Mouse (Mus musculus) megakaryocyte, adult 5-6 weeks (primary cell): ENCODE results near the gene Ppp1ca. TPM values are rescaled to one million over a fixed set of nuclear protein-coding genes. Genes with fewer than 3 reads are reported as not detected.

ENCODE experiments used
- ATAC-seq: 2 replicates; pipeline ENCODE4 v1.8.0; 2016; ENCODE audit warnings: mild to moderate bottlenecking, inconsistent platforms; ENCODE audit not compliant: poor library complexity, severe bottlenecking
- total RNA-seq, 2 experiments: library from RNA; stranded (forward) in 1 of 2; stranded (reverse) in 1 of 2; fragments of 153-499, 151-499 nt in 1 of 2; fragments of 221-1000, 200-1000 nt in 1 of 2; gene quantifications; 2 replicates each; pipeline versions ENCODE4 v1.2.3 to v1.2.4; 2015 to 2017

Gene Ppp1ca
- 496 and 536 TPM in 2 replicates for total RNA-seq (2015)
- 639 and 705 TPM in 2 replicates for total RNA-seq (2017)

DNA sequence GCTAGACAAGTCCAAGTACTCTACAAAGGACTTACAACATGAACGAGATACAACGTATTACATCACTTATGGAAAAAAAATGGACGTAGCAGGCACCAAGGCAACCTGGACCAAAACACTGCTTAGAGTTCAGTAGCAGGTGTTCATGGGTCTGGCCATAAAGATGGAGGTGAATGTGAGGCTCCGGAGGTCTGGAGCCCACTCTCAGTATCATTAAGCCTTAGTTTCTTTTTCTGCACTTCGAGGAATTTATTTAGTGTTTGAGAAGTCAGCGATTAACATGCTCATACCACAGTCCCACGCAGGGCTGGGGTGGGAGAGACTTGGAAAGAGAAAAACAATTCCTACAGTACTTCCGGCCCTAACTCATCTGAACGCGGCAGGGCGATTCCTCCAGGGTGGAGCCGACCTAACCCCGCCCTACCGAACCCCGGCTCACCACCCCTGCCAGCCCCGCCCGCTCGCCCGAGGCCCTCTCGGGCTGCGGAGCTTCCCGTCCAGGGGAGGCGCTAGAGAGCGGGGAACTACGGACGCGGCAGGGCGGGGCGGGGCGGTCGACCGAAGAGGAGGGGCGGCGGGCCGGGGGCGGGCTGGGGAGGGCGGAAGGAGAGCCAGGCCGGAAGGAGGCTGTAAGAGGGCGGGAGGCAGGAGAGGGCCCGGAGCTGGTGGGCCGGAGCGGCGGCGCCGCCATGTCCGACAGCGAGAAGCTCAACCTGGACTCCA, at the start of gene Ppp1ca:
Gene Ppp1ca (plus strand): TSS at position 538 of the 723 bp plus-strand sequence.
- peak; percentile 94 for ATAC-seq

DNA sequence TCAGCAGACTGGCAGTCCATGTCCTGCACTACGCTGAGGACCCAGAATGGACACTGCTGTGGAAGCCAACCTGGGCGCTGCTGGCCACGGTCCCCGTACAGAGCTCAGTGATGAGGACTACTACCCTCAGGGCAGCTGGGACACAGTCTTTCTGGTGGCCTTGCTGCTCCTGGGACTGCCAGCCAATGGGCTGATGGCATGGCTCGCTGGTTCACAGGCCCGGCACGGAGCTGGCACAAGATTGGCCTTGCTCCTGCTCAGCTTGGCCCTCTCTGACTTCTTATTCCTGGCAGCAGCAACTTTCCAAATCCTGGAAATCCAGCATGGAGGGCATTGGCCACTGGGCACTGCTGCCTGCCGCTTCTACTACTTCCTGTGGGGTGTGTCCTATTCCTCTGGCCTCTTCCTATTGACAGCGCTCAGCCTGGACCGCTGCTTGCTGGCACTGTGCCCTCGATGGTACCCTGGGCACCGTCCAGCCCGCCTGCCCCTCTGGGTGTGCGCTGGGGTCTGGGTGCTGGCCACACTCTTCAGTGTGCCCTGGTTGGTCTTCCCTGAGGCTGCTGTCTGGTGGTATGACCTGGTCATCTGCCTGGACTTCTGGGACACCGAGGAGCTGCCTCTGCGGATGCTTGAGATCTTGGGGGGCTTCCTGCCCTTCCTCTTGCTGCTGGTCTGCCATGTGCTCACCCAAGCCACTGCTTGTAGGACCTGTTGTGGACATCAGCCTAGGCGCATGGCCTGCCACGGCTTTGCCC, 49.3 kb upstream of the Ppp1ca start:
- no peak for ATAC-seq

DNA sequence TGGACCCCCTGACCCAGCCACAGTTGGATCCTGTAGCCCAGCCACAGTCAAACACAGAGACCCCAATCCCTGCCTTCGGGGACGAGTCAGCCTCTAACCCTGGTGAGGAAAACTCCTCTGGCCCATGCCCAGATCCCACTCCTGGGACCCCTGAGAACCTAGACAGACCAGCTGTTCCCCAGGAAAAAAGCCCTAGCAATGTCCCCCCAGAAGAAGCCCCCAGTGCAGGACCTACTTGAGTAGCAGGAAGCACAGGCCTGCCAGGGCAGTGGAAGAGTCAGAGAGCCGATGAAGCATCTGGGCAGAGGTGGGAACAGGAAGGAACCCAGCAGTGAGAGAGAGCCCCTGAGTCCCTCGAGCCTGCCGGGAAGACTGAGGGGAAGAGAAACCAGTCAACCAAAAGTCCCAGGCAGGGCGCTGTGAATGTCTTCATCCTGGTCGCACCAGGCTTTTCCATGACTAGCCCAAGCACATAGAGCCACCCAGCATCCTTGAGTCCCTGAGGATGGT, 48.1 kb upstream of the Ppp1ca start, which contains the start of gene Cabp4:
Gene Cabp4 (minus strand): TSS at position 275 of the 510 bp plus-strand sequence.
- ATAC-seq: no peak

DNA sequence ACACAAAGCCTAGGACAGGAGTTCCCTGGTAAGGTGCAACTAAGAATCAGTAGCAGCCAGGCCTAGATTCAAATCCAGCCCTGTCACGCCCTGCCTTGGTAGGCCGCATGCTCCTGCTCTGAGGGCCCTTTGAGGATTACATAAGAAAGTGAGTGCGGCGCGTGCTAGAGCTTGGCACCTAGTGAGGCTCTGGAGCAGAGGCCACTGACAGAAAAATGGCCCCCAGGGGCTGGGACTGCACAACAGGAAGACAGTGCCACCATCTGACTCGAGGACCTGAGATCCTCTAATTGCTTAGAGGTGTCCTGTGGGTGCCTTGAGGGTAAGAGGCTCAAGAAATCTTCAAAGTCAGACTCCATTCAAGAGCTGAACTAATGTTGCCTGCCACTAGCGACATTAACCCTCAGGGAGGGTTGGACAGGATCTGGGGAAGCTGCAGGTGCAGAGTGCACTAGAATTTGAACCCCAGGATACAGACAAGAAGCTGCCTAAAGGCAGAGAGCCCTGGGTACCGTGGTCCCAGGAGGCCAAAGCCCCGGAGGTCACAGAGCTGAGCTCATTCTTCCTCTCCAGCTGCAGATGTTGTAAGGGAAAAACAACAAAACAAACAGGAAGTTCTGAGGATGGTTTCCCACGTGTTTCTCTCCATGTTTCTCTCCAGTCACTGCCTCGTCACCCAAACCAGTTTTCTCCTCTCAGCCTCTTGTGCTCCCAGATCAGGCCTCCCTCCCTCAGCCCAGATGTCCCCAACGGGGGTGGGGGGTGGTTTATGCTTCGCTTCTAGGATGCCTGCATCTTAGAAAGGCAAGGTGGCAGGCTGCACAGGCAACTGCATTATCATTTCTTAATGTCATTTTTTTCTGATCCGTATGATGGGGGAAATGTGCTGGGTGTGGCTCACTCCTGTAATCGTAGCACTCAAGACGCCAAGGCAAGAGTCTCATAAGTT, 47.0 kb upstream of the Ppp1ca start:
- ATAC-seq: no peak

DNA sequence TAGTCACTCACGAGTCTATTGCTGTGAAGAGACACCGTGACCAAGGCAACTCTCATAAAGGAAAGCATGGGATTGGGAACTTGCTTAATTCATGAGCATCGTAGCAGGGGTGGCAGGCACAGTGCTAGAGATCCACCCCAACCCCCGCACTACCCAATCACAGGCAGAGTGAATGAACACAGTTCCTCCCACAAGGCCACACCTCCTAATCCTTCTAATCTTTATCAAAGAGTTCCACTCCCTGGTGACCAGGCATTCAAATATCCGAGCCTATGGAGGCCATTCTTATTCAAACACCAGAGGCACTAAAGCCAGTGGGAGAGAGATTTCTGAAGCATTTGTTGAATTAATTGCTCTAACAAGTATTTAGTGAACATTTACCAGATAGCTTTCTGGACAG, 45.9 kb upstream of the Ppp1ca start:
- no peak for ATAC-seq

DNA sequence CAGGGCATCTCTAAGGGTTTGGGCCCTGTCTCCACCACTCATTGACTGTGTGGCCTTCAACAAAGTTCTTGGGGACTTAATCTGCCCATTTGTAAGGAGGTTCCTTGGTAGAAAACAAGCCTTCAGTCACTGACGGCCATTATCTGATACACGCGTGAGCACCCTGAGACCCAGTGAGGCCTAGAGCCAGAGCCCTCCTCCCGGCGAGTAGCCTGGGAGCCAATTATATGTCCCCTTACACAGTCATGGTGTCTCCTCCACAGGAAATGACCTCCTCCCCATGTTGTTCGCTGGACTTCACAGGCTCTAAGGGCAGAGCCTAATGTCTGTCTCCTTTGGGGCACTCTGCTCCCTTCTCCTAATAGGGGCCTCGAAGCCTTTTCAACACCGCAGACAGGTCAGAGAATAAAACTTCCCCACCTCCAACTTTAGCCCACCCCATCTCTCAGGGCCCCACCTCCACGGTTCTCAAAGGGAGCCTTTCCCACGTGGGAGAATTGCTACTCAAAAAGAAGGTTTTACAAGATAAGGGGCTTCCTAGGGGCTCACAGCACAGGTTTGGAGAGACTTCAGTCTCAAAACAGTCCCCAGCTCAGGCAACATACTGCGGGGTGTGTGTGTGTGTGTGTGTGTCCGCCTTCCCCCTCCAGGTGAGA, 45.4 kb upstream of the Ppp1ca start:
- no peak for ATAC-seq

DNA sequence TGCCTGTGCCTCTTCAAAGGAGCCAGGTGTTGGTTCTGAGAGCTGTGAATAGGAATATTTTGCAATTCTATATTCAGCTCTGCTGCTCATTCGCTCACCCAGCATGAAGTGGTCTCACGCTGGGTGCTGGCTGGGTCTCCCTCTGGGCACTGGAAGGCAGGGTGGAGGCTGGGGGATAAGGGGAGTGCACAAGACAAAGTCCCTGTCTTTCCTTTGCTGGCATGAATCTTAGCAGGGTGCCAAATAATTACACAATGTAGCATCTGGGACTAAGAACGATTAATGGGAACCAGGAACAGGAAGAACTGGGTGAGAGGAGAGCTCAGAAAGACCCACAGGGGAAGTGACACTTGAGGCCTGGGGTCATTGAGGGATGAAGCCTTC, 44.9 kb upstream of the Ppp1ca start:
- ATAC-seq: peak; percentile 20; the same call in 1 of the 2 replicates

DNA sequence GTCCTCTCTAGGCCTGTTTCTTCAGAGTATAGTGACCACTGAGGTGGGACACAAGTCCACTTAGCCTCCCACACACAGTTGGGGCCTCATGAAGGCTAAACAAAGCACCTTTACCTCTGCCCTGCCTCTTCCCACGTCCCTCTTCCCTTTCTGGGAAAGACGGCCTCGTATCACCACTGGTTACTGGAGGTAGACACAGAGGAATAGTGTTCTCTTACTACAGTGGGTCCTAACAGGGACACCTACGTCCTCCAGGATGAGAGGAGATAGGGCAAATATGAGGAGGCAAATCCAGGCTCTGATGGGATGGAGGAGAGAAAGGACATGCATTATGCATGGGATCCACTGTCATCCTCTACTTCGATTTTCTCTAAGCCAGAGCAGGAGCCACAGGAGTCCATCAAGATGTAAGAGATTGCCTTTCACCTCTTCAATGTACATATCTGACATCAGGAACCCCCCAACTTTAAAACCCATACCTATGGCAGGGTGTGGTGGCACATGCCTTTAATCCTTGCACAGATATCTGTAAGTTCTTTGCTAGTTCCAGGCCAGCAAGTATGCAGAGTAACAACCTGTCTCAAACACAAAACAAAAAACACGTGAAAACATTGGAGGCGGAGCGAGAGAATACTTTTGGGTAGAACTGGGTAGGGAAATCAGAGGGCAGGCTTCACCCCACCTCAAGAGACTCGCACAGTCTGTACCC, 43.9 kb upstream of the Ppp1ca start:
- ATAC-seq: no peak

DNA sequence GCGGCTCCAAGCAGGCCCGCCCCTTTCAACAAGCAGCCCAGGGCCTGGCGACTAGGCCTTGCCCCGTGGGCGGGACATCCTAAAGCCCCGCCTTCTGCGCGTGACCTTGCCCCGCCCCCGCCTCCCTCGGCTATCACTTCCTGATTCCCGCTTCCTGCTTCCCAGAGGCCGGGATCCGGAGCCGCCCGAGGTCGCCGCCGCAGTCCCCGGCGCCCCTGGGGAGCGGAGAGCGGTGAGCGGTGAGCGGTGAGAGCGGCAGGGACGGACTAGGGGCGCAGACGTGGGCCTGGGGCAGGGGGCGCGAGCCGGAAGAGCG, 43.4 kb upstream of the Ppp1ca start, which contains the start of gene Coro1b:
Gene Coro1b (plus strand): TSS at position 129 of the 316 bp plus-strand sequence.
- ATAC-seq: peak; percentile 92

DNA sequence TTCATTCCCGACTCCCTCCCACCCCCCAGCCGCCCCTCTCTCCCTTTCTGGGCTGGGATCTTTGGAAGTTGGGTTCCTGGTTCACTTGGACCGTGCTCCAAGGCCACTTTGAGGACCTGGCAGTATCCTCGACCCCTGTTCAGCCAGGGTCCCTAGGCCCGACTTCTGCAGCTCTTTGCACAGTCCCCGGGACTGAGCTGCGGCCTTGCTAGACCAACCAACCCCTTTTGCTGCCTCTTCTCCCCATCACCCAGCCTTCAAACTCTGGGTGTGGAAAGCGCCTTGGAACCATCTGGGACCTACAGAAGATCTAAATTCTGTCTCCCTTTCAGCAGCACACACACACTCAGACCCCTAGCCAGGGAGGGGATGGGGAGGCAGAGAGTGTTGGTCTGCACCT, 43.0 kb upstream of the Ppp1ca start:
- ATAC-seq: no peak

DNA sequence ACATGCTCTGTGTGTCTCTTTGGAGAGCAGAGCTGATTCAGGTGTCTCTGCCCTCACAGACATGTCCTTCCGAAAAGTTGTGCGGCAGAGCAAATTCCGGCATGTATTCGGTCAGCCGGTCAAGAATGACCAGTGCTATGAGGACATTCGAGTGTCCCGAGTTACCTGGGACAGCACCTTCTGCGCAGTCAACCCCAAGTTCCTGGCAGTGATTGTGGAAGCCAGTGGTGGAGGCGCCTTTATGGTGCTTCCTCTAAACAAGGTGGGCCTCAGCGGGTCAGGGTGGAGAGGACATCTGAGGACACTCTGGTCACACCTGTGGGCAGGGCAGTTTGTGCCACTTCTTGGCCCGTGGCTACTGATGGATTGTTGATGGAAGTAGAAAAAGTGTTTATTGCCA, 42.6 kb upstream of the Ppp1ca start:
- no peak for ATAC-seq

DNA sequence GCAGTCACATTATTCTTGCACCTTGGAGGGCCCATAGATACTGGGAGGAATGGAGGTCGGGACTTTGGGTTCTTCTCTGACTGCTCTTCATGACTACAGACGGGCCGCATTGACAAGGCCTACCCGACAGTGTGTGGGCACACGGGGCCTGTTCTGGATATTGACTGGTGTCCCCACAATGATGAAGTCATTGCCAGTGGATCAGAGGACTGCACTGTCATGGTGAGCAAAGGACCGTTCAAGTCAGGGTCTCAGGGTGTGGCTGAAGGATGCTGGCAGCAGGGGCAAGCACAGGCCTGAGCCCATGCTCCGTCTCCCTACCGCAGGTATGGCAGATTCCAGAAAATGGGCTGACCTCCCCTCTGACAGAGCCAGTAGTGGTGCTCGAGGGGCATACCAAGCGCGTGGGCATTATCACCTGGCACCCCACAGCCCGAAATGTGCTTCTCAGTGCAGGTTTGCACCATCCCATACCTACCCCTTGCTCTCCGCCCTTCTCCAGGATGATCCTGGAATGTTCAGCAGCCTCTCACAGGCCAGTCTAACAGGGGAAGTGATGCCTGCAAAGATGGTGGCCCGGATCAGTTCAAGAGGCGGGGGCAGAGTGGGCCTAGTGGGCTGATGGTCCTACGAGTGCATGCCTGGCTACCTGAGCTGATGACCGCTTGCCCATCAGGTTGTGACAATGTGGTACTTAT, 42.0 kb upstream of the Ppp1ca start:
- ATAC-seq: no peak

DNA sequence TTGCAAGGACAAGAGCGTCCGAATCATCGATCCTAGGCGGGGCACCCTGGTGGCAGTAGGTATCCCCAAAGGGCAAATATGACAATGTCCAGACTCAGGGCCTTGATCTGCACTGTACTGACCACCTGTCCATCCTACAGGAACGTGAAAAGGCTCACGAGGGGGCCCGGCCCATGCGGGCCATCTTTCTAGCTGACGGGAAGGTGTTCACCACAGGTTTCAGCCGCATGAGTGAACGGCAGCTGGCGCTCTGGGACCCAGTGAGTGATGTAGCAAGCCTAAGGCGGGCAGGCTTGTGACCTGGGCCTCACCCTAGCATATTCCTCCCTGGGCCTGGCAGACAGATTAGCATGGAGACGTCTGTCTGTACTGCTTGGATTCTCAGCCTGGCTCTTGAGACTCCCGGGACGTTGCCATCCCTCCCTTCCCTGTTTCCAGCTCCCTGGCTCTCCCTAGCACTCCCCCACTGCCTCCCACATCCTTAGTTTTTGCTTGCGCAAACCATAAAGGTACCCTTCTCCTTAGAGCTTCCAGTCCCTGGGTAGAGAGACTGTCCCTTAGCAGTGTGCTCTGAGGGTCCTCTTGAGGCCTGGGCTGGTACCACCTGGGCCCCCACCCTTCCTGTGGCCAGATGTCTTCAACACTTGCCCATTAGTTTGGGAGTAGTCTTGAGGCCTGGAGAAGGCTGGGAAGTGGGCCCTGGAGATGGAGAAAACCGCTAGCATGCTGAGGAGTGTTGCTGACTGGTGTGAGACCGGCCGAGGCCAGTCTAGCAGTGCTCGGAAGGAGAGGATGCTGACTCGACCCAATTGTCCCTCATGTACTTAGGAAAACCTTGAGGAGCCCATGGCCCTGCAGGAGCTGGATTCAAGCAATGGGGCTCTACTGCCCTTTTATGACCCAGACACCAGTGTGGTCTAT, 41.0 kb upstream of the Ppp1ca start:
- ATAC-seq: no peak

DNA sequence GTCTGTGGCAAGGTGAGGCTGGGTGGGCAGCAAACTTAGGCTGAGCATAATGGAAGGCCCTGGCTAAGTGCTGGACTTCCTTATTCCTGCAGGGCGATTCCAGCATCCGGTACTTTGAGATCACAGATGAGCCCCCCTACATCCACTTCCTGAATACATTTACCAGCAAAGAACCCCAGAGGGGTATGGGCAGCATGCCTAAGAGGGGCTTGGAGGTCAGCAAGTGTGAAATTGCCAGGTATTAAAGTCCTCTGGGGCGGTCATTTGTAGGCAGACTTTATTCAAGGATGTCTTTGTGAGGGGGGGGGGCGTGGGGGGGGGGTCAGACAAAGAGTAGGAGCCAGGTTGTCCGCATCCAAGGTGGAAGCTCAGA, 40.4 kb upstream of the Ppp1ca start:
- ATAC-seq: no peak

DNA sequence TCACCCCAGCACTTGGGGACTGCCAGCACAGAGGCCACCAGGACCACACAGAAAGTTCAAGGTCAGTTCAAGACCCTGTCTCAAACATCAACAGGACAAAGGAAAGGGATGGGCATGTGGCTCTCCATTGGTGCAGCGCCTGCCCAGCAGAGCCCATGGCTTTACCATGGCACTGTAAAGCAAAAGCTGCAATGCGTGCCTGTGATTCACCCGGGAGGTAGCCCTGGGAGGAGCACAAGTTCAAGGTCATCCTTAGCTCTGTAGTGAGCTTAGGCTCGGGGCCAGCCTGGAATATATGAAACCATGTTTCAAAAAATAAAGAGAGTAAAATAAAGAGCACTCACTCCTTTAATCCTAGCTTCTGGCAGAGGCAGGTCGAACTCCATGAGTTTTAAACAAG, 40.0 kb upstream of the Ppp1ca start:
- ATAC-seq: no peak

DNA sequence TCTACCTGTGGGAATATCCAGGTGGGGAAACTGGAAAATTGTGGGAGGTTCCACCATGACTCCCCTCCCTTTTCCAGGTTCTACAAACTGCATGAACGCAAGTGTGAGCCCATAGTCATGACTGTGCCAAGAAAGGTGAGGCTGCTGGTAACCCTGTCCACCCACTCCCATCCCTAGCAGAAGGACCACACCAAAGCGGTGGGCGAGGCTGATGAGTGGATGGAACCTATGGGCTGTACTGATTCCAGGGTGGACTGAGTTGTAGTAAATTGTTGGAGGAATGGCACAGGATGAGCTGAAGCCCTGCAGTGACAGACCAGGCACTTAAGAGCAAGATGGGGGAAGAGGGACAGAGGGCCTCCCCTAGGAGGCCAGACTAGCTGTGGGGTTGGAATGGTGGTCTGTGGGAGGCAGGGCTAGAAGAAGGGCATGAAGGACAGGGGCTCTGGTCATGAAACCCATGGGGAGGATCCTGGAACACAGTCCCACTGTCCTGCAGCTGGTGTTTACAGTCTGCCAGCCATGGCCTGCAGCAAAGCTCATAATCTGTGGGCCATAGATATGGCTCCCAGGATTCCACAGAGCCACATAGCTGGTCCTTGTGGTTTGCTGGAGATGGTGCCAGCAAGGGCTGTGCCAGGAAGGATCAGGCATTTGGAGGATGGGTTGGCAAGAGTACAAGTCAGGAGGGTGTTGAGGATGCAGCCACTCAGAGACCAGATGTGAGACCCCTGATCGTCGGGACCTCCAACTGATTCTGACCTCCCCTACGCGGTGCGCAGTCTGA, 39.2 kb upstream of the Ppp1ca start:
- ATAC-seq: no peak

DNA sequence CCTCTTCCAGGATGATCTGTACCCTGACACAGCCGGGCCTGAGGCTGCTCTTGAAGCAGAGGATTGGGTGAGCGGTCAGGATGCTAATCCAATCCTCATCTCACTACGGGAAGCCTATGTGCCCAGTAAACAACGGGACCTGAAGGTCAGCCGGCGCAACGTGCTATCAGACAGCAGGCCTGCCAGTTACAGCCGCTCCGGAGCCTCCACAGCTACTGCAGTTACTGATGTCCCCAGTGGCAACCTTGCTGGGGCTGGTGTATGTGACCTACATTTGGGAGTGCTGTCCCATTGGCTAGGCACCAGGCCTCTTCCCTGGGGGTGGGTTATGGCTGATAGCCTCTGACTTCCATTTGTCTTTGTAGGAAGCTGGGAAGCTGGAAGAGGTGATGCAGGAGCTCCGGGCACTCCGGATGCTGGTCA, 38.6 kb upstream of the Ppp1ca start, which contains the start of gene Ptprcap:
Gene Ptprcap (plus strand): TSS at position 373 of the 423 bp plus-strand sequence.
- ATAC-seq: no peak
